Mouse (Mus musculus) skeletal muscle tissue, postnatal 0 days (tissue): ENCODE measurements around the gene Cyb561d1. TPM values are rescaled to one million over a fixed set of nuclear protein-coding genes. Genes with fewer than 3 reads are reported as not detected.

Experiments
- polyA plus RNA-seq: library from polyadenylated mRNA; unstranded; fragments of >200 nt; fragmentation: Nextera tagmentation; extraction: Ambion mirVana; gene quantifications from 2 replicates; pipeline ENCODE4 v1.2.1, GENCODE M21; 2015

The Cyb561d1 gene
- polyA plus RNA-seq: 1.8 and 2.1 TPM in 2 replicates

DNA sequence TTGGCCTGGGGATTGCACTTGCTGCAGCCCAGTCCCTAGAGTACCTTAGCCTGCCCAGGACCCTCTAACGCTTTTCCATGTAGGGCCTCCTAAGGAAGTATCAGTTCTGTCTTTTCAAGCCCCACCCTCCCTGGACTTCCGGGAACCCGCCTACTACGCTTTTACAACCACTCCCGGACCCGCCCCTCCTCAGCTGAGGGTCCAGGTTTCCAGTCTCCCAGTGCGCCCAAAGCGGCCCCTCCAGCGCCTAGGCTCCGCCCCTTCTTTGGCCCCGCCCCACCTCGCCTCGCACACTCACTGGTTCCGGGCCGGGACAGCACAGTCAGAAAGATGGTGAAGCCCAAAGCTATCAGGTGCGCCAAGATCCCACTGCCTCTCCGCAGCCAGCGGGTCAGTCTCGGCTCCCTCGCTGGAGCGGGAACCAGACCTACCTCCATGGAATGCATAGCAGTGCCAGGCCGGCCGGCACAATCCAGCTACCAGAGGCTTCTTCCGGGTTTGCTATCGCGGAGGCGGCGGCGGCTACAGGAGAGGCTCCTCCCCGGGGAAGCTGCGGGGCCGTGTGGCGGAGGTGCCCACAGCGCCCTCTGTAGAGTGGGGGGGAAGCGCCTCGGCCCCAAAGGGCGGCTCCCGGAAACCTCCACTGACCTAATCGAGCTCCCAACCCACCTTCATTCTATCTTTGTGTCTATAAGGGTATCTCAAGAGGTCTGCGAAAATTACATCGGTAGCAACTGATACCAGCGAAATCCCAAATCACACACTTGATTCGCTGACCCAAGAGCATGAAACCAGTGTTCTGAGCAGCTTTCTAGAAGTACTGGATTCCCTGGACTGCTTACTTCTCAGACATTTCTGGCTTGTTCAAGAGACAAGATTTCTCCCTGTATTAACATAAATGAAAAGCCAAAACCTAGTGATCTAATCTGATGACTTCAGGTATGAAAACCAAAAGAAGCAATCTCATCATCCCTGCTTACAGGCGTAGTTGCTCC, at the start of gene Cyb561d1:
TSS of gene Cyb561d1 (minus strand) at position 884 of the 995 bp plus-strand sequence.

DNA sequence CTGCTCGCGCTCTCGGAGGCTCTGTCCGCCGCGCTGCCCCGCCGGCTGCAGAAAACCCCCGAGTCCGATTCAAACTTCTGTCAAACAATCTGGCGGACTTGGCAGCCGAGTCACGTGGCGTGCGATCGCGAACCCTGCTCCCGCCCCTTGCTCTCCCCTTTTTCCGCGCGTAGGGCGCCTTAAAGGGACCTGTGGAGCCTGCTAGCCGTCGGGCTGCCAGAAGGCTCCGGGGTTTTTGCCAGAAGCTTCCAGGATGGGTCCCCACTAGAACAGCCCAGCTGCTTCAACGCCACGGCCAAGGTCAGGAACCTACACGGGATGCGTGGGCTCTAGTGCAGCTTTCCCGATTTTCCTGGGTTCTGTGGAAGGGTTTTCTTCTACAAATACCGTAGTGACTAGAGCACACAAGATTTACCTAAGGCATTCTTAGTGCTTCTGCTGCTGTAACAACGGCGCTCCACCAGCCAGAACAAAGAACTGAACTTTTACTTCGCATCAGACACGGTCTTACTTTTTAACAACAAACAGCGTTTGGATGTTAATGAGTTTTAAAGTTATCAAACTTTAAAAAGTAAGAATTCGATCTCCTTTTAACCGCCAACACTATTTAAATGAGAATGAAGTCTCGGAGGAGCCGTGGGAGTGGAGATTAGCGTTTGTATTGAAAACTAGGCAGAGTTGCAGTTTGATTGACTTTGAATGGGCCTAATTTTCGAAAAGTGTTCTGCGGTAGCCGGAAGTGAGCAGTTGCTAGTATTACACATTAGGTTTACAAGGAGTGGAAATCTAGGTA, 25.7 kb upstream of the Cyb561d1 start, which contains the start of gene Sypl2:
TSS of gene Sypl2 (minus strand) at position 91 of the 793 bp plus-strand sequence.

DNA sequence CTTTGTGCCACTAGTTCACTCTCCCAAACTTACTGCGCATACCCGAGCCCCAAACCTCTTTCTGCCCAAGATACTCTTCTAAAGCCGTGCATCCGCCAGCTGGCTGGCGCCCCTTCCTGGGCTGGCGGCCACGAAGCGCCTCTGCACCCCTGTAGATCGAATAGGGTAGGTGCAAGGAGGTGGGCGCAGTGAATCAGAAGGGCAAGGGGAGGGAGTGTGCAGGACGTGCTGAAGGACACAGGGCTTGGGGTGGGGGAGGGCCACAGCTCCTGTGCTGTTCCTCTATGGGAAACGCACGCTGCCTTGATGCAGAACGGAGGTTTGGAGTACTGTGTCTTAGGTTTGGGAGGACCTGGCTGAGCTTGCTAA, 9.7 kb upstream of the Cyb561d1 start, which contains the start of gene Atxn7l2:
TSS of gene Atxn7l2 (minus strand) at position 164 of the 369 bp plus-strand sequence.

DNA sequence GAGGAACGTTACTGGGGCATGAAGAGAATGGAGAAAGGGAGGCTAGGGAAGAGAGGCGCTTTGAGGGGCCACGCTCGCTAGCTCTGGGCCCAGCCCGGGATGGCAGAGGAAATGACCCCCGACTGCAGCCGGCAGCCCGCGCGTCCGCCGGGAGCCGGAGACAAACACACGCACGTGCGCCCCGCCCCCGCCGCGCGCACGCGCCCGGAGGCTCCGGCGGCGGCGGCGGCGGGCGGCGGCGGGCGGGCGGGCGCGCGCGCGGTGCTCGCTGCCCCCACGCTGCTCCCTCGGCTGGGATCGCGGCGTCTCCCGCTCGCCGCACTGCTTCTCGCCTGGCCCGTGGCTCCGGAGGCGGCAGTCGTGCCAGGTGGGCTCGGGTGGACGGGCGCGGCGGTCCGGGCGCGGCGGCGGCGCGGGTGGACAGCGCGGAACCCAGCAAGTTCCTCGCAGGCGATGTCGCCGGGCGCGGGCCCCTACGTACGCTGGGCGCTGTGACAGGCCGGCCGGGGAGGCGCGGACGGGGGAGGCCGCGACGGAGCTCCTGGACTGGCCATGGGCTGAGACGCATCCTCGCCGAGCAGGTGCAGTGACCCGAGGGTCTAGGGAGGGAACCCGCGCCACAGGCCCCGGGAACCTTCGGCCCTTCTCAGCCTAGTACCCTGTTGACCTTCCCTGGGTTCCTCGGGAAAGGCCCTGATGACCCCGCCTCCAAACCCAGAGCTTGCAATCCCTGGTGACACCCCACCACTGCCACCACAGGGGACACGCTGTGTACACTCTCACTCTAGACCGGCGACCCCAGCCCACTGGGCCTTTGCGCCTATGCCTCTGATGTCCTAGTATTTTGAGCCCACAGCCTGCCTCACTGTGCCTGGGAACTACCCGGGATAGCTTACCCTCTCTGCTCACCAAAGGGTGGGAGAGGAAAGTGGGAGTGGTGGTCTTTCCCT, 14.6 kb downstream of the Cyb561d1 start, which contains the start of gene Amigo1:
TSS of gene Amigo1 (plus strand) at position 238 of the 950 bp plus-strand sequence.

DNA sequence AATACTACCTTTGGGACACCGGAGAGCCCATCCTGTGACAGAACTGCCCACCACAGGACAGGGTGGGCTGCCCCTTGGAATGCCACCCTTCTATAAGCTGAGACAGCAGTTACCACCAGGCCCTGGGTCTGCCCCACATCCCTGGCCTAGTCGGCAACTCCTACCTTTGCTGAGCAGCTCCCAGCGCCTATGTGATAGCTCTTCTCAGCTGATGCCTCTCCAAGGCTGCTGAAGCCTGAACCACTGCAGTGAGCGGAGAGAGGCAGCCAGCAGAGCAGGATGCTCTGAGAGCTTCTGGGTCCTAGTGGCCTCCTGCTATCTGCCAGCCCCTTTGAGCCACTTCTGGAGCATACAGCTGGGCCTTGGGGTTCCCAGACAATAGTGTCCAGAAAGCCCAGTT, 46.4 kb downstream of the Cyb561d1 start, which contains the start of gene Gpr61:
TSS of gene Gpr61 (minus strand) at position 227 of the 400 bp plus-strand sequence.

Other genes starting within 250 kb of the Cyb561d1 start
- not detected in 2 replicates for gene Gstm3, start 231.9 kb downstream of the Cyb561d1 start, polyA plus RNA-seq
- gene Gstm2, start 214.8 kb downstream of the Cyb561d1 start, polyA plus RNA-seq: 47.5 and 65.3 TPM in 2 replicates
- 115 and 116 TPM in 2 replicates for gene Gstm1, start 183.2 kb downstream of the Cyb561d1 start, polyA plus RNA-seq
- gene Gstm4, start 156.3 kb downstream of the Cyb561d1 start, polyA plus RNA-seq: 10.6 and 12.4 TPM in 2 replicates
- gene Ampd2, start 114.6 kb downstream of the Cyb561d1 start, polyA plus RNA-seq: 10.6 and 13.3 TPM in 2 replicates
- 0.22 and 0.27 TPM in 2 replicates for gene Gnat2, start 108.4 kb downstream of the Cyb561d1 start, polyA plus RNA-seq
- gene Gnai3, start 55.1 kb downstream of the Cyb561d1 start, polyA plus RNA-seq: 49.0 and 55.8 TPM in 2 replicates
- 0.11 and 0.12 TPM in 2 replicates for gene Gpr61, start 46.3 kb downstream of the Cyb561d1 start, polyA plus RNA-seq
- gene Amigo1, start 14.9 kb downstream of the Cyb561d1 start, polyA plus RNA-seq: 16.6 and 16.9 TPM in 2 replicates
- gene Atxn7l2, start 9.7 kb upstream of the Cyb561d1 start, polyA plus RNA-seq: 5.7 and 6.8 TPM in 2 replicates
- 204 and 213 TPM in 2 replicates for gene Sypl2, start 25.4 kb upstream of the Cyb561d1 start, polyA plus RNA-seq
- gene Psma5, start 55.7 kb upstream of the Cyb561d1 start, polyA plus RNA-seq: 248 and 270 TPM in 2 replicates
- gene Sort1, start 82.9 kb upstream of the Cyb561d1 start, polyA plus RNA-seq: 10.5 and 11.2 TPM in 2 replicates
- 0.29 and 0.33 TPM in 2 replicates for gene Mybphl, start 163.7 kb upstream of the Cyb561d1 start, polyA plus RNA-seq
- 6.3 and 6.4 TPM in 2 replicates for gene Psrc1, start 182.6 kb upstream of the Cyb561d1 start, polyA plus RNA-seq
- 0.76 and 1.8 TPM in 2 replicates for gene Celsr2, start 214.3 kb upstream of the Cyb561d1 start, polyA plus RNA-seq
- 68.8 and 83.1 TPM in 2 replicates for gene Sars, start 244.0 kb upstream of the Cyb561d1 start, polyA plus RNA-seq